Mouse (Mus musculus) left cerebral cortex, postnatal 14 days (tissue): Measurements from ENCODE around the gene Mbnl2. TPM values are rescaled to one million over a fixed set of nuclear protein-coding genes. Genes with fewer than 3 reads are reported as not detected.
"Not testable (repeated sequence)": the region's sequence is repeated elsewhere in the genome, so short reads cannot be mapped to it uniquely, and the experiment has no call there.

Experiments
- DNase-seq, 2 experiments: peaks; one replicate each; pipeline ENCODE4 v3.0.0; 2021 to 2022; ENCODE audit warnings: low spot score in 2 of 2, mixed read lengths in 1 of 2
- intact Hi-C: fragments of 180-260 bp; cut with DNase I; formaldehyde crosslinking; loops from one replicate; pipeline ENCODE4 v1.15.1; 2025
- total RNA-seq, 2 experiments: library from RNA; stranded (reverse); gene quantifications; 2 replicates each; pipeline ENCODE4 v1.2.3; 2021

The Mbnl2 gene
- total RNA-seq, 2 experiments from 2014 or later, result 192 to 202 TPM

DNA sequence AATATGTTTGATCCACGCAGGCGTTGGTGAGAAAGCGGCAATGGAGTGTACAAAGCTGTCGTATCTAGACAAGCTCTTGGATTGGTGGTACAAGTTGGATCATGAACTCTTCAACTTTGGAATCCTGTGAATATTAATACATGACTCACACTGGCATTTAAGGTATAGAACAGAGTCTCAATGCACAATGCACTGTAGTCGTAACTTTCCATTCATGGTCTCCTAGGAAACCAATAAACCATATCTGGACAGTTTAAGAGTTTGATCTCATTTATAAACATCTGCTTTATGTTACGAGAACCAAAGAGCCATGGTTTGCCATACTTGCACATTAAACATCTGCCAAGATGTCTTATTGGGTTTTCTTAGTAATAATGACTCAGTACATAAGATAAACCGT is 66.9 kb downstream of the Mbnl2 start:
- DNase-seq, result no peak
- intact Hi-C loops, result no loop called here

DNA sequence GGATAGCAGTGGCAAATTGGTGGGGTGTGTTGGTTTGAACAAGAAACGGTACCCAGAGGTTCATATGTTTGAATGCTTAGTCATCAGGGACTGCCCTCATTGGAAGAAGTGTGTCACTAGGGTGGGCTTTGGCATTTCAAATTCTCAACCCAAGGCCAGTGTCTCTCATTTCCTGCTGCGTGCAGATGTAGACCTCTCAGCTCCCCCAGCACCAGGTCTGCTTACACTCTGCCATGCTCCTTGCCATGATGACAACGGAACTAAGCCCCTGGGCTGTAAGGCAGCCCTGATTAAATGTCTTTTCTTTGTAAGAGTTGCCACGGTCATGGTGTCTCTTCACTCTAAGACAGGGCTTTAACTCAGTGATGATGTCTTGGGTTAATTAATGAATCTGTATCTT is 69.2 kb downstream of the Mbnl2 start:
- intact Hi-C loops, result no loop called here
- DNase-seq, result no peak

- DNase-seq, result no peak
- intact Hi-C loops, result no loop called here
Measured at GRCm38 (mm10) chr14:120347410-120348315, 72.2 kb downstream of the Mbnl2 start.

DNA sequence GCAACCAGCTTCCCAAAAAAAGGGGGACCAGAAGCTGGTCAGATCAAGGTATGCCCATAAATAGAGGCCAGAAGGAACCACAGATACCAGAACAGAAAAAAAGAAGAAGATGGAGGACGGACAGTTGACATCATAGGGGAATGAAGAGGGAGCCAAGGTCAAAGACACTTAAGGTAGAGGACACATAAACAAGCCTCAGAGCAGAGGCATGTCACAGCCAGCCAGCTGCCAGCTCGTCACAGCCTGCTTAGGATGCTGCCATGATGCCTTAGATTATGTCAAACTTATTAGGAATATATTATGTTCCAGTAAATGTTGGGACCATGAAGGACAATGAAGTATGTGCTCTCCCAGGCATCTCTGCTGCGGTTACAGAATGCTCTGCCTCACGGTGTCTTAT is 73.9 kb downstream of the Mbnl2 start:
- intact Hi-C loops, result no loop called here

DNA sequence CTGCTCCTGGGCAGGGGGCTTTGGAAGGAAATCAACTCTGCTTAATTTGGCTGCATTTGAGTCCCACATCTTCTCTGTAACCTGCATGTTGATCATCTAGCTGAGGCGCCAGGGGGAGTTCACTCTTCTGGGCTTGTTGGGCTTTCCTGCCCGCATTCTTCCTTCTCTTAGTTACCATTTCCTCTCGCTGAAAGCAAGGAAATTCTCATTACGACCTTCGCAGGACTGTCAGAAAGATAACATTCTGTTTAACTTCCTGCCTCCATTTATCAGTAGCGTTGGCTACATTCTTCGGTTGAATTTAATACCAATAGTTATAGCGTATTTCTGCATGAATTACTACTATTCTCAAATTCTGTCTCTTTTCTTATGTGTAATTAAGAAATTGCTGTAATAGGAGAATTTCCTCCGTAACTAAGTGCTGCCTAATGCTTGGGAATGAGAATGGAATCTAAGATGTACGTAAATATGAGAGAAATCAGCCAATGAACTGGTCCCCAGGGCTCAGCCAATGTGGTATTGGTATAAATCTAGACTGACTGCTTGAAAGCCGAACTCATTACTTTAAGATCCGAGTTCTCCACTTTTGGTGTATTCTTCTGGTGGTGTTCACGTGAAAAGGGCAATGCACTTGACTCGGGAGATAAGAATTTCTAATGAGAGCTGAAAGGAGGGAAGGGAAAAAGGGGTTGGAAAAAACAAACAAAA is 76.8 kb downstream of the Mbnl2 start:
- intact Hi-C loops, result no loop called here
- no peak for DNase-seq

More for the DNA sequence above, 73.9 kb downstream of the Mbnl2 start:
- DNase-seq, result no peak

DNA sequence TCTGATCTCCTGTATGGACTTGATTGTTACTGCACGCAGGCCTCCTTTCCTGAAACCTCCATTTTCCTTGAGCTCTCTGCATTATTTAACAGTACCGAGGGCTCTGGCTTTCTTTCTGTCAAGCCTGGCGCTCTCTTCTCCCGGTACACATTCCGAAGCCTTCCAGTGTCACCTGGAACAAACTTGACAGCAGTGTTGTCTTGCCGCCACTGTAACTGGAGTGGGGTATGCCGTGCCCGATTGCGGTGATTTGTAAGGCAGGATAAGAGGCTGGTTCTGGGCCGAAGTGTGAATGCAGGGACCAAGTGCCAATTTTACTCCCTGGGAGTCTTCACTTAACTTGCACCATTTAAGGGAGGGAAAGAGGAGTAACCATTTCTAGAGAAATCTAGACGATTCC is 77.7 kb downstream of the Mbnl2 start:
- no peak for DNase-seq
- intact Hi-C loops, result no loop called here

DNA sequence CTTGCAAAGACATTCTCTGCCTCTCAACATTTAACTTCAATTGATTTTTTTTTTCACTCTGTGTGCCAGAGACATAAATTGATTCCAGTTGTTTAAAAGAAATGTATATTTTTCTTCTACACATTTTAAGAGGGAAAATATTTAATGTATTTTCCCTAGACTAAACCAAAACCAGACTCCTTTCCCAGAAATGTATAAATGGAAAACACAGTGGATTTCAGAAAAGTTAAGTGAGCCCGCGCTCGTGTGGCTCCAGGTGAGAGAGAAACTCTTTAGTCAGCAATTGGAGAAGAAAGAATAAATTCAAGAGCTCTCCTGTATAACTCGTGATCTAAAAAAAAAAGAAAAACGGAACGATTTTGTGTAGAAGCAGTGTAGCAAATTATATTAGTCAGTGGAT is 79.1 kb downstream of the Mbnl2 start:
- intact Hi-C loops, result no loop called here
- DNase-seq, result no peak

- intact Hi-C loops, result no loop called here
Measured at GRCm38 (mm10) chr14:120355040-120355741, 79.7 kb downstream of the Mbnl2 start.

DNA sequence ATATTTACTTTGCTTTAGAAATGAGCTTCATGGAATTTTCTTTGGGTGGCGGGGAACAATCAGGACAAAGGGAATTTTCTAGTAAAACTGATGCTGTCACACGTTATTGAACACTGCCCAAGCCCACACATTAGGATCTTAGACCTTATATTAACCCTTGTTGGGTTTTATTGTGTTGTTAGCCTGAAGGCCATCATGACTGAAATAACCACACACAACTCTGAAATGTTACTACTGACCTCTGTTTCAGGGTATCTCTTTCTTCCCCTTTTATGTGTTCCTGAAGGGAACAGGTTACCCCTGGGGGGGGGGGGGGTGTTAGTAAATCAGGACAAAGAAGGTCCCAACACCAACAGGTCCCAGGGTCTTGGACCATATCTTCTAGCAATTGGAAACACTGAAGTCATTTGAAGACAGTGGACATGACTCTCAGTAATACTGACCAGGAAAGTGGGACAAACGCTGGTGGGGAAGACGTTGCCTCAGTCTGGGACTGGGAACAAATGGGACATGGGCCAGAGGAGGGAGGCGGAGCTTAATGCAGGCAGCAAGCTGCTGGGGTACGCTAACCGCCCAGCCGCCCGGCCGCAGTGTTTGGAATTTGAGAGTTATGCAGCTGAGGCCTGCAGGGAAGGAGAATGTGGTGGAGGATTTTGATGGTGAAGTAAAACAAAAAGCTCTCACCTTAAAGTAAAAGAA is 80.4 kb downstream of the Mbnl2 start:
- intact Hi-C loops, result no loop called here
- DNase-seq, result no peak

More at GRCm38 (mm10) chr14:120355040-120355741, 79.7 kb downstream of the Mbnl2 start:
- peak in 1 of 2 experiments; percentile 48 for DNase-seq

- intact Hi-C loops, result no loop called here
Measured at GRCm38 (mm10) chr14:120357321-120358070, 82.0 kb downstream of the Mbnl2 start.

DNA sequence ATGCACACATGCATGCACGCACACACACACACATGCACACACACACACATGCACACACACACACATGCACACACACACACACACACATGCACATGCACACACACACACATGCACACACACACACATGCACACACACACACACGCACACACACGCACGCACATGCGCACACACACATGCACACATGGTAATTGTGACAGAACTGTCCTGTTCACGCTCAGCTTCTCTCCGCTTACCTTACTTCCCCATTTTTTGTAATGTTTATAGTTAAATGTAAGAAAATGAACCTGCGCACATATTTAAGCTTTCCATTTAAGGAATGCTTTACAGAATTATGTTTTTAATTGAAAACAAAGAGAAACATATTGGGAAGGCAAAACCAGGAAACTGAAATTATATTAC is 84.1 kb downstream of the Mbnl2 start:
- intact Hi-C loops, DNase-seq: not testable (repeated sequence)

More at GRCm38 (mm10) chr14:120357321-120358070, 82.0 kb downstream of the Mbnl2 start:
- no peak for DNase-seq

DNA sequence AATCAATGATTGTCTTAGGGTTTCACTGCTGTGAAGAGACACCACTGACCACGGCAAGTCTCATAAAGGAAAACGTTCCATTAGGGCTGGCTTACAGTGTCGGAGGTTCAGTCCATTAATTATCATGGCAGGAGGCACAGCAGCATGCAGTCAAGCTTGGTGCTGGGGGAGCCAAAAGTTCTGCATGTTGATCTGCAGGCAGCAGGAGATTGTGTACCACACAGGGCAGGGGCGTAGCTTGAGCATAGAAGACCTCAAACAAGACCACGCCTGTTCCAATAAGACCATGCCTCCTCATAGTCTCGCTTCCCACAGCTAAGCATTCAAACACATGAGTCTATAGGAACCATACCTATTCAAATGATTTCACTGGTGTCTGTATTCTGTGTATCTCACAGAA is 85.7 kb downstream of the Mbnl2 start:
- intact Hi-C loops, result no loop called here
- DNase-seq, result no peak

DNA sequence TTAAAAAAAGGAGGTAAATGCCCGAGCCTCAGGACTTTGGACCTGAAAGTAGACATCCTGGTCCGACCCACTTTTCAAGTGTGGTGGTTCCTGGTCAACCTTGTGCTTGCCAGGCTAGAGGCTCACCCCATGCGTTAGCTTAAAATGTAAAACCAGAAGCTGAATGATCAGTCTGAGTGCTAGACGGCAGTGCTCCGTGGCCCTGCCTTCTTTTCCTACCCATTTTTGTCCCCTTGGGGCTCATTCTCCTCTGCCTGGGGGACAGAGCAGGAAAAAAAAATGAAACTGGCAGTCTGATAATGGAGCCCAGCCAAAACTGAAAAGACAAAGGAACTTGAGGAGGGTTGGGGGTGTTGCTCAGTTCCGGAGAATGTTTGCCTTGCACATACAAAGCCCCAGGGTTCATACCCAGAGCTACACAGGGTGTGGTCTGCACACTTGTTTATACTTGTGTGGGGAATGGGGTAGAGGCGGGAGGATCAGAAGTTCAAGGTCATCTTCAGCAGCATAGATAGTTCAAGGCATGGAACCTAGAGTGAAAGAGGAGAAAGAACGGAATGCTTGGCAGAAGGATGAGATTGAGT is 87.0 kb downstream of the Mbnl2 start:
- intact Hi-C loops, result no loop called here
- no peak for DNase-seq

GRCm38 (mm10) chr14:120363090-120363818 is 87.8 kb downstream of the Mbnl2 start:
- no peak for DNase-seq
- intact Hi-C loops, result no loop called here

DNA sequence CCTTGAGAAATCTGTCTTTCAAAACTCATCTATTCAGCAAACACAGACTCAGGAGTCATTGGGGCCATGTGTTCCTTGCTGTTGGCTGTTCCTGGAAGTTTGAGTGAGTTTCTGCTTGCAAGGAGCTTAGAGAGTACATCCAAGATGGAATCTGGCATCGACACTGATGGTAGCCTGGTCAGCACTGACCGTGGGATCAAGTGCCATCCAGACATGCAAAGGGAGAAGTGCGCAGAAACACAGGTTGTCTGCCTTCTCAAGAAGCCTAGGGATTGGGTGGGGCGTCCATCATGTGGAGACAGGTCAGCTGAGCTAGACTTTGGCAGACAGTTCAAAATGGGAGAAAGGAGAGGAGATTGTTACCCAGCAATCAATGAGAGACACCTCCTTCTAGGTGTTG is 89.6 kb downstream of the Mbnl2 start:
- no peak for DNase-seq
- intact Hi-C loops, result no loop called here

DNA sequence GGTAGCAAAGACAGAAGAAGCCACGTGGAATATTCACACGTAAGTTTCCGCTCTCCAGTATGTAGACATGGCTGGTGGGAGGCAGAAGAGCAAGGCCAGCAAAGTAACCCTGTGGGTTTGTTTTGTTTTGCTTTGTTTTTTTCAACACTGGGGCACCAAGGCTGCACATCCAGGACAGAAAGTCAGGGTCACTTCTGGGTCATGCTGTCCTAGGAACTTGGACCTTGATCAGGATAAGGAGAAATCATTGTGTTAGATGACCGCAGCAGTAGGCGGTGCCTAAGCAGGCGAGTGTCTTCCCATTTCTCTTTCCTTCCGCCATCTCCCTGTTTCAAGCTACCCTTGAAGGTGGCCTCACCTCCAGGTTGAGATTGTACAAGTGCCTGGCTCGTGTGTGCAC is 91.5 kb downstream of the Mbnl2 start:
- intact Hi-C loops, result no loop called here
- DNase-seq, result no peak

- intact Hi-C loops, result no loop called here
- DNase-seq, result no peak
Measured at GRCm38 (mm10) chr14:120367589-120367988, 92.1 kb downstream of the Mbnl2 start.

- intact Hi-C loops, result no loop called here
Measured at GRCm38 (mm10) chr14:120368456-120368855, 93.0 kb downstream of the Mbnl2 start.

More at GRCm38 (mm10) chr14:120368456-120368855, 93.0 kb downstream of the Mbnl2 start:
- DNase-seq, result no peak
